Mouse (Mus musculus): ENCODE data around the gene 2210011C24Rik. TPM values are rescaled to one million over a fixed set of nuclear protein-coding genes. Genes with fewer than 3 reads are reported as not detected.

Gene 2210011C24Rik
- polyA plus RNA-seq (2015; fragmentation: Nextera tagmentation; extraction: Ambion mirVana), result 0.19 TPM in 1 of 2 replicates, not detected in the other

GRCm38 (mm10) chr8:84011705-84012498, at the start of gene 2210011C24Rik:
Gene 2210011C24Rik (minus strand): TSS chr8:84012171.
- H3K9ac ChIP-seq (replicated peaks), result peak within 1 kb of the TSS; percentile 57
- peaks cover 27% of the 10 kb centered on the region for H3K4me1 ChIP-seq (replicated peaks)
- no peaks in the 10 kb centered on the region for H3K36me3 ChIP-seq
- H3K27me3 ChIP-seq, result peaks cover 49% of the 10 kb centered on the region
- H3K27ac ChIP-seq, result no peak within 1 kb of the TSS
- peak within 1 kb of the TSS; percentile 51 for H3K4me3 ChIP-seq (replicated peaks)
- ATAC-seq, result peak; percentile 52
- H3K9me3 ChIP-seq, result no peaks in the 10 kb centered on the region
- H3K4me2 ChIP-seq (replicated peaks), result peak within 1 kb of the TSS; percentile 96
- WGBS, result 1% methylated on average over 44 of the region's 45 CpGs

GRCm38 (mm10) chr8:84060245-84060644, 48.3 kb upstream of the 2210011C24Rik start:
- Histone ChIP-seq H3K9me3 (no peaks in the 10 kb centered on the region), H3K27me3 (no peaks in the 10 kb centered on the region), H3K9ac (replicated peaks) (no peak overlapping the region), H3K4me2 (replicated peaks) (no peak overlapping the region), H3K4me1 (replicated peaks) (no peaks in the 10 kb centered on the region), H3K4me3 (replicated peaks) (no peak overlapping the region), H3K27ac (no peak overlapping the region), H3K36me3 (no peaks in the 10 kb centered on the region)
- ATAC-seq, result no peak
- 88% methylated on average over 2 of the region's 2 CpGs for WGBS

- Histone ChIP-seq H3K9me3 (no peaks in the 10 kb centered on the region), H3K4me1 (replicated peaks) (no peaks in the 10 kb centered on the region), H3K4me3 (replicated peaks) (no peak overlapping the region), H3K4me2 (replicated peaks) (no peak overlapping the region), H3K36me3 (no peaks in the 10 kb centered on the region), H3K9ac (replicated peaks) (no peak overlapping the region), H3K27me3 (no peaks in the 10 kb centered on the region), H3K27ac (no peak overlapping the region)
- WGBS, result 98% methylated on average over 2 of the region's 2 CpGs
- no peak for ATAC-seq
These were observed 47.3 kb upstream of the 2210011C24Rik start for GRCm38 (mm10) chr8:84059226-84059625.

GRCm38 (mm10) chr8:84057827-84058226, 45.9 kb upstream of the 2210011C24Rik start:
- 100% methylated on average over 1 of the region's 1 CpGs for WGBS
- no peak for ATAC-seq
- no peak overlapping the region for H3K9ac ChIP-seq (replicated peaks)

GRCm38 (mm10) chr8:84053229-84053628, 41.3 kb upstream of the 2210011C24Rik start:
- 92% methylated on average over 5 of the region's 5 CpGs for WGBS
- ATAC-seq, result no peak
- H3K4me2 ChIP-seq (replicated peaks), result no peak overlapping the region
- no peaks in the 10 kb centered on the region for H3K36me3 ChIP-seq
- H3K27ac ChIP-seq, result no peak overlapping the region
- H3K9me3 ChIP-seq, result no peaks in the 10 kb centered on the region
- H3K4me3 ChIP-seq (replicated peaks), result no peak overlapping the region
- H3K4me1 ChIP-seq (replicated peaks), result no peaks in the 10 kb centered on the region
- no peak overlapping the region for H3K9ac ChIP-seq (replicated peaks)
- H3K27me3 ChIP-seq, result no peaks in the 10 kb centered on the region

More at GRCm38 (mm10) chr8:84057827-84058226, 45.9 kb upstream of the 2210011C24Rik start:
- Histone ChIP-seq H3K4me1 (replicated peaks) (no peaks in the 10 kb centered on the region), H3K27ac (no peak overlapping the region), H3K4me2 (replicated peaks) (no peak overlapping the region), H3K36me3 (no peaks in the 10 kb centered on the region), H3K4me3 (replicated peaks) (no peak overlapping the region), H3K27me3 (no peaks in the 10 kb centered on the region), H3K9me3 (no peaks in the 10 kb centered on the region)

GRCm38 (mm10) chr8:84052746-84053145, 40.8 kb upstream of the 2210011C24Rik start:
- H3K36me3 ChIP-seq, result no peaks in the 10 kb centered on the region
- no peak overlapping the region for H3K9ac ChIP-seq (replicated peaks)
- no peaks in the 10 kb centered on the region for H3K4me1 ChIP-seq (replicated peaks)
- no peak for ATAC-seq
- H3K4me2 ChIP-seq (replicated peaks), result no peak overlapping the region
- H3K4me3 ChIP-seq (replicated peaks), result no peak overlapping the region
- no peak overlapping the region for H3K27ac ChIP-seq
- no peaks in the 10 kb centered on the region for H3K9me3 ChIP-seq
- WGBS, result 75% methylated on average over 3 of the region's 3 CpGs
- no peaks in the 10 kb centered on the region for H3K27me3 ChIP-seq

GRCm38 (mm10) chr8:84048171-84048570, 36.2 kb upstream of the 2210011C24Rik start:
- peaks cover 24% of the 10 kb centered on the region for H3K27me3 ChIP-seq
- H3K4me3 ChIP-seq (replicated peaks), result no peak overlapping the region
- H3K4me2 ChIP-seq (replicated peaks), result no peak overlapping the region
- H3K9ac ChIP-seq (replicated peaks), result no peak overlapping the region
- ATAC-seq, result no peak
- no peak overlapping the region for H3K27ac ChIP-seq
- H3K9me3 ChIP-seq, result no peaks in the 10 kb centered on the region; the same call in 1 of the 2 replicates
- H3K4me1 ChIP-seq (replicated peaks), result peaks cover 8% of the 10 kb centered on the region; the same call in 1 of the 2 replicates
- H3K36me3 ChIP-seq, result no peaks in the 10 kb centered on the region
- 82% methylated on average over 5 of the region's 5 CpGs for WGBS

- Histone ChIP-seq H3K4me1 (replicated peaks) (peaks cover 18% of the 10 kb centered on the region), H3K4me3 (replicated peaks) (no peak overlapping the region), H3K9ac (replicated peaks) (no peak overlapping the region), H3K4me2 (replicated peaks) (no peak overlapping the region), H3K9me3 (no peaks in the 10 kb centered on the region; the same call in 1 of the 2 replicates), H3K27me3 (peaks cover 40% of the 10 kb centered on the region), H3K36me3 (no peaks in the 10 kb centered on the region), H3K27ac (no peak overlapping the region)
- no peak for ATAC-seq
- WGBS, result 88% methylated on average over 3 of the region's 3 CpGs
These were observed 34.5 kb upstream of the 2210011C24Rik start for GRCm38 (mm10) chr8:84046505-84046904.

GRCm38 (mm10) chr8:84044900-84045299, 32.9 kb upstream of the 2210011C24Rik start, which contains the start of gene Rln3:
Gene Rln3 (minus strand): TSS chr8:84045000.
- H3K9me3 ChIP-seq, result no peaks in the 10 kb centered on the region; the same call in 1 of the 2 replicates
- no peaks in the 10 kb centered on the region for H3K36me3 ChIP-seq
- H3K27me3 ChIP-seq, result peaks cover 52% of the 10 kb centered on the region
- H3K4me3 ChIP-seq (replicated peaks), result no peak within 1 kb of the TSS
- H3K27ac ChIP-seq, result no peak within 1 kb of the TSS
- peak within 1 kb of the TSS; percentile 32; the same call in 1 of the 2 replicates for H3K9ac ChIP-seq (replicated peaks)
- WGBS, result 12% methylated on average over 9 of the region's 9 CpGs
- peaks cover 18% of the 10 kb centered on the region for H3K4me1 ChIP-seq (replicated peaks)
- ATAC-seq, result no peak
- 0 out of 2 replicates have a peak within 1 kb of the TSS, but pooled peaks have one; percentile 13 for H3K4me2 ChIP-seq (replicated peaks)

- Histone ChIP-seq H3K27me3 (peaks cover 55% of the 10 kb centered on the region), H3K9me3 (no peaks in the 10 kb centered on the region; the same call in 1 of the 2 replicates)
- 7% methylated on average over 7 of the region's 7 CpGs for WGBS
These were observed 32.1 kb upstream of the 2210011C24Rik start for GRCm38 (mm10) chr8:84044103-84044502.

GRCm38 (mm10) chr8:84042948-84043342, 31.0 kb upstream of the 2210011C24Rik start:
- Histone ChIP-seq H3K4me1 (replicated peaks) (peaks cover 18% of the 10 kb centered on the region), H3K27me3 (peaks cover 61% of the 10 kb centered on the region), H3K36me3 (no peaks in the 10 kb centered on the region), H3K9ac (replicated peaks) (no peak overlapping the region), H3K9me3 (no peaks in the 10 kb centered on the region; the same call in 1 of the 2 replicates), H3K4me3 (replicated peaks) (no peak overlapping the region), H3K27ac (no peak overlapping the region), H3K4me2 (replicated peaks) (0 out of 2 replicates have a peak overlapping the region, but pooled peaks have one; percentile 53)
- 39% methylated on average over 12 of the region's 12 CpGs for WGBS
- no peak for ATAC-seq

More at GRCm38 (mm10) chr8:84044103-84044502, 32.1 kb upstream of the 2210011C24Rik start:
- H3K9ac ChIP-seq (replicated peaks), result no peak overlapping the region
- H3K4me1 ChIP-seq (replicated peaks), result peaks cover 18% of the 10 kb centered on the region
- no peak overlapping the region for H3K27ac ChIP-seq
- no peak overlapping the region for H3K4me3 ChIP-seq (replicated peaks)
- H3K36me3 ChIP-seq, result no peaks in the 10 kb centered on the region
- no peak for ATAC-seq
- no peak overlapping the region for H3K4me2 ChIP-seq (replicated peaks)

Measured in midbrain, embryonic 13.5 days (tissue).